Mouse (Mus musculus) brain, adult 2 months (tissue): ENCODE measurements at regions not wholly inside any gene's neighbourhood (a gene's known extent, or its start where the extent isn't known, plus 50 kb on each side); places are given as distances from the start of the nearest gene placed in this dataset.
A peak's percentile ranks its signal among the peaks of the same experiment; 100 is the strongest.

Experiments
- DNase-seq: peaks from one replicate; pipeline ENCODE4 v3.0.0; 2011; ENCODE audit warnings: low read depth, low spot score

DNA sequence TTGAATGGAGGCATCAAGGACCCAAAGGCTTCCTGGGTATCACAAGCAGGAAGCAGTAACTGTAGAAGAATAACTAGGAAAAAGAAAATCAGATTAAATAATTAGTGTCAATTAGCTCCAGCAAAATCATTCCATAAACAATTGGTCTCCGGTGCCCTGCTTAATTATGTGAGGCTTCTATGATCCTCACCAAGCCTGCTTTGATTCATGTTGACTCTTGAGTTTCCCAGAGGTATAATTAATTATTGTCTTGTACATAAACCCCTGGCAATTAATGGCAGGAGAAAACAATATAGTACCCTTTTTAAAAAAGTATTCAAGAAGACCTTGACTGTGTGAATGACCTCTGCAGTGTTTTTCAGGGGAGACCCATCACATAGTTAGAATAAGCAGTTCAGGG is 61.5 kb upstream of the Sp8 start:
- no peak for DNase-seq

DNA sequence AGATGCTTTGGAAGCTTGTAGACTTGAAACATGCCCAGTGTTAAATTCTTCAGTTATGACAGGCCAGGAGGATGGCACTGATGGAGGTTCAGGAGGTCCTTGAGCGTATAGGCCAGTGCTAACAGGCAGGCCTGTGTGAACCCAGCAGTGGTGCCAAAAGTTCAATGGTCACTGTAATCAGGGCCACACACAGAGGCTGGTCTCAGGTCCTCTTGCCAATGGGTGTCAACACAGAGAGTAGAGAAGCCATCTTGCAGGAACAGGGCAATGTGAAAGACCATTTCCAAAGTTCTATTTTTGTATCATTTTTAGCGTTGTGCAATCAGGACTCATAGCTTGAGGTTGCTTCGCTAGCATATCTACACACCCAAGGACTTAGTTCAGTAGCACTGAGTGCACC is 64.2 kb upstream of the Sp8 start:
- no peak for DNase-seq

DNA sequence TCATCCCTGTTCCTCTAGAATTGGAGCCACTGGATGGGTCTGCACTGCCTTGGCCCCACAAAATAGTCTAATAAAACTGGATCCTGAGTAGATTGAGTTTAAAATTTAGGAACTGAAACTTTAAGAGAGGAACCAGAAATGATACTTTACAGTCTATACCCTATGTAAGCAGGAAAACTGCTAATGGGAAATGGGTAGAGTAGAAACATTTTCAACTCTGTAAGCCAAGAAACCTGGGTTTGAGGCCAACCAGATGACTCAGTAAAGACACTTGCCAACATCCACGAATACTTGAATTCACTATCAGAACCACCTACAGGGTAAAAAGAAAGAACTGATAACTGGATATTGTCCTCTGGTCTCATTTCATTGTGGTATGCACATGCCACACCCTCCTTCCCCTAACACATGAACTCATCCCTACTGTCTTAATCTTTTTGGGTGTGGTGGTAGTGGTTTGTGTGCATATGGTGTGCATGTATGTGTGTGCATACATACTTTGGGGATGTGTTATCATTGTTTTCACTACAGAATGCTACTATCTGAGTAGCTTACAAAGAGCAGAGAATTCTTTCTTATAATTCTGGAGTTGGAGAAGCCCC is 70.6 kb upstream of the Sp8 start:
- no peak for DNase-seq

DNA sequence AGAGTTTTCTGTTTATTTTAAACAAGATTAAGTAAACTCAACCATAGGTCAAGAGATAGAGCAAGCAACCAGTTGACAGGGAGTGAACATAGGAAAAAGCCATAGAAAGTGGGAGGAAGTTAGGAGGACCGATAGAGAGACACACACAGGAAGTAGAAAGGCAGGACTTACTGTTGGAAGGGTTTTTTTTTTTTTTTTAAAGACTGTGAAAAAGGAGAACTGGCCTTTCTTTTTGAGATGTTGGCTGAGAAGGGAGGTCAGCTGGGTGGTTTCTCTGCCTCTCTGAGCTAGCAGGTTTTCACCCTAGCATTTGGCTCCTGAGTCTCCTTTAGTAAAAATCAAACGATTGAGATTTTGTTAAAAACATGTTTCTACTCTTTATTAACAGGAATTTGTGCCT is 73.3 kb upstream of the Sp8 start:
- no peak for DNase-seq

DNA sequence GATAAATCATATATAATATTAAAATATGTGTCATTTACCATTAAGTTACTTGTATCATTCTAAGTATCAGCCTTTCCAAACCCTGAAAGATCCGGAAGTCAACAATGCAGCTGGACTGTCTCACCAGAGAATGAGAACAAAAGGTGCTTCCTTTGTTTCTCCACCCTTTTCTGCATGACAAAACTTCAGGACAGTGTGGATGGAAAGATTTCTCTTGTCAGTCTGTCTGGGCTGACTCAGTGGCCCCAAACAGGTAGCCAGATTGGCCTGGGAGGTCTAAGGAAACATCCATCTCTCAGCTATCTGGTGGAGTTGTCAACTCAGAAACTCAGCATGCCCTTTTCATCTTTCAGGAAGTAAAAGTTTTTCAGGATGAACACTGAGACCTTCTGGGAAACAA is 79.7 kb upstream of the Sp8 start:
- no peak for DNase-seq

DNA sequence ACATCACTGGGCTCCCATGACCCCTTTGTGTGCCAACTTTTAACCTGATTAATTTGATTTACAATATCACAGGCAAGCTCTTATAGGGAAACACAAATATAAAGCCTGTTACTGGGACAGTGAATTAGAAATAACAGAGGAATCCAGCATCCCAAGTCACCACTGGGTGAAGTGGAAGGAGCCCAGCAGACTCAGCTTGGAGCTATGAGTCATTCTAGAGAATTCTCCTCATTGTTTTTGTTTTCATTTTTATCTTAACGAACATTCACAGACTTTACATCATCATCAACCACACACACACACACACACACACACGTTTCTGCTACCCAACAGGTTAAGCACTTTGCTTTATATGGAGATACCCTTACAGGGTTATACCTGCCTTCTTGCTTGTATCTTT is 92.1 kb upstream of the Sp8 start:
- no peak for DNase-seq

DNA sequence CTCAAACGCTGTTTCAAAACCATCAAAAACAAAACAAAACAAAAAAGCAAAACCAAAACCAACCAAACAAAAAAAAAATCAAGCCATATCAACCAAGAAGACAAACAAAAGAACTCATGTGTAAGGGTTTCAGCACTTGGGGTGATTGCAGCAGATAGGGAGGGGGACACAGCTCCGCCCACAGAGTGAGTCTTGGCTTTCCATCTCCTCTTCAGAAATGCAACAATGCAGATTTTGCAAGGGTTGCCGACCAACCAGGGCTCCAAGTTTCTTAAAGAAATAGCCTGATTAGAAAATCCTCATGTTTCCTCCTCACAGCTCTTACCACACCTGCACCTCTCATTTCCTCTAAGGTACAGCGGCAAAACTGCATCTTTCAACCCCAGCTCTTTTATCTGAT is 107.0 kb upstream of the Sp8 start:
- no peak for DNase-seq

DNA sequence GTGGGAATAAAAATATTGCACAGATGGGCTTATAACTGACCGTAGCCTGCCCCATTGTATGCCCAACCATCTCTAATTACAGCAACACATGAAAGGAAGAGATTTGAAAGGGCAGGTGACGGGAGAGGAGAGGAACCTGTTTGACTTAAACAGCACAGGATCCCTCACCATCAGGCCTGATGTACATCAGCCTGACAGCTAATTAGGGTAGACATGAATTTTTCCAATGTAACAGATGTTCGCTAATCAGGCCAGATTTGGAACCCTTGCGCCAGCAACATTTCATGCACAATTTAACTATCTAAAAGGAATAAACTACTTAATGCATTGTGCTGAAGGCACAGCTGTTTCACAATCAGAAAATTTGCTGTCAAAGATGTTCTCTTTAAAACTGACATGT is 120.2 kb upstream of the Sp8 start:
- no peak for DNase-seq

DNA sequence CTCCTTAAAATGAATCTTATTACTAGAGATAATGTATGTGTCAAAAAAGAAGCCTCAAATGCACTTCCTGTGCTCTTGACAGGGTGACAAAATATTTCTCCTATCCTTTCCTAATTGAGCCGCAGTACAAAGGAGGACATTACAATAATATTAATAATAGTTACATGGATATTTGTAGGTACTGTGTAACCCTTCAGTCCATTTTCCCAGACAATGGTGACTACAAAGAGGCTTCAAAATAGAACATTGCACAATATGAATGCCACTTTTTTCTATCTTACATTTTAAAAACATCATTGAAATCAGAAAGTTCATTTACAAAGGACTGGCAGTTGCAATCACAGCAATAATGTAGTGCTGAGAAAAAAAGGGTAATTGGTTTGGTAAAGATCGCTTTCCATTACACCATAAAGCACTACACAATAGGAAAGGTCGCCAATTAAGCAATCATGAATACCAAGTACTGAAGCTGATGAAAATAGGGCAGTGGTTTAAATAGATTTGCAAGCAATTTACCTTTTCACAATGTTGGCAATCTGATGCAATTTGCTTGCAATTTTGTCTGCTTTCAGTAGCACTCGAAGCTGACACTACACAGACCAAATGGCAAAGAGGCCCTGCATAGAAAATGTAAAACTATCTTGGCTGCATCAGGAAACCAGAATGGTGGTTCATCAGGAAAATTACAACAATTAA is 126.1 kb upstream of the Sp8 start:
- peak; percentile 30 for DNase-seq

DNA sequence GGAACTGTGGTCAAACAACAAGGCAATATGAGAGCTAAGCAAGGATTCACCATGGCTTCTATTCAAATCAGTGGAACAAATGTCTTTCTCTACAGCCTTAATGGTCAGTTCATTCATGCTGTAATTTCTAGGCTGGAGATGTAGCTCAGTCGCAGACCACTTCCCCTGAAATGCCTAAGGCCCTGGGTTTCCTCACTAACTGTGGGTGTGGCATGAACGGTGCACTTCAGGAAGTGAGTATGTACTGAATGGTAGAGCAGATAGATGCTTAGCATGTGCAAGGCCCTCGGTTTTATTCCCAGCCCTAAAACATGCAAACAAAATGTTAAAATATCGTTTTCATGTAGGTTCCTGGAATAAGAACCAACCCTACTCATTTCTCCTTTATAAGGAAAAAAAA is 129.3 kb upstream of the Sp8 start:
- no peak for DNase-seq

DNA sequence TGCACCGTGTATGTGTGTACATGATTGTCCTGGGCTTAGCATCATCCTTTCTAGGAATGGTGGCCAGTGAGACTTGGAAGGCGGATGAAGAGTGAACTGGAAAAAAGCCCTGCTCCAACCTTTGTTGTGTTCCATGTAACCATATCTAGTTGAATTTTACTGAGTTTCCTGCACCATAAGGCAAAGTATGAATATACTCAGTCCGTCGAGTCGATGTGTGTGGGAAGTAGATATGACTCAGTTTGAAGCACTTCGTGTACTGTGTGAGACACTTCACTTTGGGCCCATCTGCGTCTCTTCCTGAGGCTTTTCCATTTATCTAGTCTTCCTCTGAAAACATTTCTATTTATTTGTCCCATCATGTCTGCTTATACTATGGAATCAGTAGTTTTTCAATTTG is 139.5 kb upstream of the Sp8 start:
- peak; percentile 83 for DNase-seq

DNA sequence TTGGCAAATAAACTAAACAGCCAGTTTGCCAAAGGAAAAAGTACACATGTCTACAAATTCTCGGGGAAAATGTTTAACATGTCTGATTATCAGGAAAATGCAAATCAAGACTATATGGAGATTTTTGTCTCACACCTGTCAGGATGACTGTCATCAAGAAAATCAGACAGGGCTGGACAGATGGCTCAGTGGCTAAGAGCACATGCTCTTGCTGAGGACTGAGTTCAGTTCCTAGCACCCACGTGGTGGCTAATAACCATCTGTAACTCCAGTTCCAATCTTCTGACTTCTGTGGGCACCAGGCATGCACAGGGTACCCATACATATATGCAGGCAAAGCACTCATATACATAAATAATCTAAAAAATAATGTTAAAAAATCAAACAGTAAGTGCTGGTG is 141.3 kb upstream of the Sp8 start:
- DNase-seq, result no peak

DNA sequence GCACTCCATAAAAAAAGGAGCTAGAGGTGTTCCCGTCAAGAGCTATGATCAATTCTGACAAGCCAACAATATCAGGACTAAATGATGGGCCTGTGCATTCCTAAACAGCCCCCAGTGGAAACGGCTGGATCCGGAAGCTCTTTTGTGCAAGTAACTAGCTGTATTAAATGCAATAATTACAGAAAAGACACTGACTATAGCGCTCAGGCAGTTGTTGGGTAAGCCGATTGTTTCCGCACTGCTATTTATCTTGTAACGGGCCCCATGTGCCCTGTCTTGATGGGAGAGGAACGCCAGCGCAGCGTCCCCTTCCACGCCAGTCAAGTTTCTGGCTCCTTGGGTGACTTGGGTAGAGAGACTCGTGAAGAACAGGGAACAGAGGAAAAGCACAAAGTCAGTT is 142.4 kb upstream of the Sp8 start:
- no peak for DNase-seq

DNA sequence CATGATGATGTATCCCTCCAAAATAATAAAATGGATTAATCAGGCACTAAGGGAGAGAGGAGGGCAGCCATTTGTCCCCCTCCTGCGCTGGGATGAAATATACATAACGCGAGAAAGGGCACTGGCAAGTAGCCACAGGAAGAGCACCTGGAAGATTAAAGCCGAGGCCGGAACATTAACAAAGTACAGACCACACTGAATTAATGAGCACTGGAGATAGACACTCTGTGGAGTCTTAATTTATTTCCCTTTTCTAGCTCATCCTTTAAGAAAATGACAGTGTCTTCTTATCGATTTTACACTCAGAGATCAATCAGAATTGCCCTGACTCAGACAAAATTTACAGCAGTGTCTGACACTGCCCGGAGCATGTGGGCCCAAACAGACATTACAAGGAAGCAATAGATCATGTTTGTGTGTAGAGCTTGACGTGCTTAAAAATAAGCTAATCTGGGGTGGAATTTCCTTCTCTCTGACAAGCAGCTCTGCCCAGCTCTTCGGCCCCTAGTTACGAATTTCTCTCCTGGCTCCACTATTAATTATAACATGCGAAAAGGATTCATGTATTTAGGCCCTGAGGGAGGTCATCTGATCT is 143.0 kb upstream of the Sp8 start:
- DNase-seq, result no peak

DNA sequence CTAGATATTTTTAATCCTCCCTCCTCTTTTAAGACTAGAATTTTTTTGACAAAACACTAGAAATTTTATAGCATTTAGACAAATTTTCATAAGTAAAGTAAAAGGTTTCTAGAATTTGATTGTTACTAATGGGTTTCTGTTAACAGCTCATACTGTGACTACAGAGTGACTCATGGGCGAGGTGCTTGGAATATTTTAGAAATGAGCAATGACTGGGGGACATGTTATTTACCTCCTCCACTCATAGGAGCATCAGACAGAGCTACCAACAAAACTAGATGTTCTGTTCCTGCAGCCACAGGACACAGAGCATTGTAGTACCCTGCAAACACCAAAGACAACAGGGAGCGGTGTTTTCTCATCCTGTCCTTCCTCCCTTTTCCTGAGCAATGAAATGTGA is 144.3 kb upstream of the Sp8 start:
- peak; percentile 27 for DNase-seq

DNA sequence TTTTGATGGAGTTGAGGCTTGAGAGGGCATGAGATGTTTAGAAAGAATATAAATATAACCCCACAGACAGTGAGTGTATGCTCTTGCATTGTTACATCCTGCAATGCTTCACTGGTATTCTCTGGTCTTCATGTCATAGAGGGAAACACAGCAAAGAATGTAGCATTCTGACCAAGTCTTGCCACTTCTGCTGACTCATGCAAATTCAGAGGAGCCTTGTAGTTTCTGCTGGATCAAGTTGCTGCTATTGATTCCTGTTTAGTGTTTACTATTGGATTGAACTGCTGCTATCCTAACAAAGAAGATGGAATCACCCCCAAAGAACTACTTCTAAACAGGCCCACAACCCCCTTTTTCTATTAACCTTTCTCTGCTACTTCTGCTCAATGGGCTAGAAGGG is 148.0 kb upstream of the Sp8 start:
- no peak for DNase-seq

DNA sequence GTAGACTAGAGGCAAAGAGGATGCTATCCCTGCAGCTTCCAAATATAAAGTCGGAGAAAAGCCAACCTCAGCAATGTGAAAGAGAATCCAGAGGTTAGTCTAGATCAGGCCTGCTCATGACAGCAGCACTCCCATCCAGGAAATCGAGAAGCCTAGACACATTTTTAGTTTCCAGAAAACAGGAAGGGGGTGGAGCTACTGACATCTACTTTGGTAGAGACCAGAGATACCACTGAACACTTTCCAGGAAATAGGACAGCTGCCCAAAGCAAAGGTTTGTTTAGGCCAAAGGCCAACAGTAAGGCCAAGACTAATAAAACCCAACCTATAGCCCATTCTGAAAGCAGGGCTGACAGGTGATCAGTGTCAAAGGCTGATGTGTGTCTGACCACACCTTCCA is 151.4 kb upstream of the Sp8 start:
- DNase-seq, result no peak

DNA sequence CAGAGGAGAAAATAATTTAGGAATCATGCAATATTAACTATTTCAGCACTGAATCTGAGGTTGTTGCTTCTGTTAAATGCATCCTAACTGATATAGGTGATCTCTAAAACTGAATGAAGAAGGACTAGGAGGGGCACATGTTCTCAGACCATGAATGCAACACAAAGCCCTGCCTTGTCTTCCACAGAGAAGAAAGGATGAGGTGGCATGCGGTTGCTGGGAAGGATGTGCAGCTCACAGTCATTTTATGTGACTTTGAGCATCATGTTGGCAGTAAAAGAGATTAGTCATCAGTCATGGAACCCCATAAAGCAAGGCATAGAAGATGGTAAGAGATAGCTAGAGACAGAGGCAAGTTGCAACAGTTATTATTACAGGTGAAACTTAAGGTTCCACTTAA is 163.2 kb upstream of the Sp8 start:
- DNase-seq, result no peak

DNA sequence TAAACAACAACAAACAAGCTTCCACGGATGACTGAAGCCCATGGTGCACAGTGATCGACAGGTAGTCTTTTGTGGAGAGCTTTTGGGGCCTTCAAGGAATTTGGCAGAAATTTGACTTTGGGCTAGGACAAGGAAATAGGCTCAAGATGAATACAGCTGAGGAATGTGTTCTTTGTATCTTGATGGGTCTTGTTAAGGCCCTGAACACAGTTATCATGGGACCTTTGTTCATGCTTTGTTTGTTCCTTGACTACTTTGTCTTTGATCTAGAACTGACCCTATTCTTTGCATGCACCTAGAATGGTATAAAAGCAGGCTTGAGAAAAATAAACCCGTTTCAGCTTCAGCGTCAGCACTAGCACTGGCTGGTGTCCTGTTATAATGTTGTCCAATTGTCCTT is 168.1 kb upstream of the Sp8 start:
- DNase-seq, result no peak

DNA sequence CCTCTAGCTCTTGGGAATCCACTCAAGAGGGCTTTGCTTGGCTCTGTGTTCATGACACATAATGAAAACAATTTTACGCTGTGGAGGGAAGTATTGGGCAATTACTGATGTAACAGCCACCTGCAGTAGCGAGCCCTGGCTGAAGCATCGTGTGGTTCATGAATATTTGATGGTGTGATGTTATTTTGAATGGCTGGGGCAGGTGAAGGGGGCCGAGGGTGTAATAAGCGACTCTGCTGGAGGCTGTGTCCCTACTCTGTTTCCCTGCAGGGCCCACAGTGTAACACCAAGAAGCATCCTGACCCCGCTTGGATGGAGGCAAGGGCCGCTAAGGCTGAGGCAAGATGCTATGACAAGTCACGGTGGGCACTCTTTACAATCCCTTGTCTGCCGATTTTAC is 184.6 kb upstream of the Sp8 start:
- no peak for DNase-seq

DNA sequence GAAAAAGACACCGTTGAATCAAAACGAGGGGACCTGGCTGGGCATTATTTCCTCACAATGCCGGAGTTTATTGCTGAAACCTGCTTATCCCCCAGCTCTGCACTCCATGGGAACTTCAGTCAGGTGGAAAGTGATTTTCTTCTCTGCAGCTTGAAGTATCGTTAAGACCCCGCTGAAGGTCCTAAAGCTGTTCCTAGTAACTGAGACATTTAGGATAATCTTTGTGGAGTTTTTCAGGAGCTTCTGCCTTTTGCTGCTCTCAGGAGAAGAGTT is 185.0 kb upstream of the Sp8 start:
- DNase-seq, result no peak

DNA sequence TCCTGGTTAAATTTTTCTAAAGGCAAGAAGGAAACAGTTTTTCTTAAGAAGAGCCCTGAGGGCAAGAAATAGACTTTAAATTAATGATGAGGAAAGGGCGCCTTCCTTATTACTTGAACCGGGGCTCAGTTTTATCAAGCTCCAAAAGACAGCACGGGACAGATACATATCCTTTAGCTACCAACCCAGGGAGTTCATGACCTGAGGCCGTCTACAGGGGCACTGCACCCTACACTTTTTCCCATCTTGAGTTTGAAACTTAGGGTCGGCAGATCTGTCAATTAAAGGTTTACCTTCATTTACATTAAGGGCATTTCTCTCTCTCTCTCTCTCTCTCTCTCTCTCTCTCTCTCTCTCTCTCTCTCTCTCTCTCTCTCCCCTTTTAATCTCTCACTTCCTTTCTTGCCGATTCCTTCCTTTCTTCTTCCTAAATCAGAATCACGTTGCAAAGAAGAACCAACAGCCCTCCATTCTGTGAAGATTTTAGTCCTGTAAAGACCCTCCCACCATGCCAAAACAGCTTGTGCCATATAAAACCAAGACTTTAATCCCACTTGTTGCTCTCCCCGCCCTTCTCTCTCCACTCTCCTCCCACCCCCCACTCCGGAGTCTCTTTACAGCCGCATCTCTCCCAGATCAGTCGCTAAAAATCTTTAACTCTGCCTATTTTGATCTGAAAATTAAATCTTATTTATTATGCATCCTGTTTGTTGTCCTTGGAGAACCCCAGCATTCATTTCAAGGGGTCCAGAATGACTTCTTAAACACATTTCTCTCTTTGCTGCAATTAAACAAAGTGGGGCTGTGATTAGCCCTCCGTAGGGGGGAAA is 185.5 kb upstream of the Sp8 start:
- DNase-seq, result no peak
